Mouse (Mus musculus) retina, postnatal 7 days (tissue): Measurements from ENCODE around the gene Tmprss13.

Experiments
- DNase-seq: peaks from one replicate; pipeline ENCODE4 v3.0.0-alpha.2; 2012; ENCODE audit warnings: low read depth, low spot score

The Tmprss13 gene

GRCm38 (mm10) chr9:45329577-45329976 lies 10.7 kb downstream of the Tmprss13 start:
- DNase-seq: no peak

GRCm38 (mm10) chr9:45337406-45337805 lies 18.5 kb downstream of the Tmprss13 start:
- no peak for DNase-seq

- DNase-seq: no peak
Measured at GRCm38 (mm10) chr9:45343066-45343465, 24.2 kb downstream of the Tmprss13 start.

GRCm38 (mm10) chr9:45345516-45345915 lies 26.6 kb downstream of the Tmprss13 start:
- DNase-seq: peak; percentile 30

DNA sequence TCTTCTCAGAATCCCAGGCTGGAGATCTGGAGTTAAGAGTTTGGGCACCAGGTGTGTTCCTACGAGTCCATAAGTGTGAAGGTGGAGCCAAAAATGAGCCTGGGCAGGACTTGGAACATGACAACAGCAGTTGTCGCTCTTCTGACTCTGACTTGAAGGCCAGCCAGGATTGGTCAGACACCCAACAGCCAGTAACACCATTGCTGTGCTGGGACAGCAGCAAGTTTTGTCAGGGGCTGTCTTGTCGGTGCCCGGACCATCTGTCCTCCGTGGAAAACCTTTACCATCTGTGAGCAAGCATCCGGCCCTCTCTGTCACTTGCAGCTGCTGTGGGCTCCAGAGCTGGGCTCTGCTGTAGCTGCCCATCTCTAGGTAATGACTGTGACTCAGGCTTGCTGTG lies 27.4 kb downstream of the Tmprss13 start:
- DNase-seq: no peak

- DNase-seq: no peak
Measured at GRCm38 (mm10) chr9:45348560-45348959, 29.7 kb downstream of the Tmprss13 start.

DNA sequence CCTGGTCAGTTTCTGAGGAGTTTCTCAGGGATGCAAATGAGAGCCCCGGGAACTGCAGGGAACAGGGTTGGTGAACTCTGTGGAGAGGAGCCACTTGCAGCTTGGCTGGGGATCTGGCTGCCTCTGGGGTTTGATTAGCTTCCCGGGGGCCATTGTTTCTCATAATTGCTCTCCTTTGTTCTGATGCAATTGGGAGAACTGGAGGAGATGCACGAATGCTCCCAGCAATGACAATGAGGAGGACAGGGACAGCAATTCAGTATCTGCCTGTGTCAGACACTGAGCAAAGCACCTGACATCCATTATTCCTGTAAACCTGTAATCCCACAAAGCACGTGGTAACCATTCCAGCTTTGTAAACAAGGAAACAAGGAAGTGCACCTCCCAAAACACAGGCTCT lies 30.3 kb downstream of the Tmprss13 start:
- DNase-seq: no peak

GRCm38 (mm10) chr9:45349851-45350250 lies 31.0 kb downstream of the Tmprss13 start:
- no peak for DNase-seq

- no peak for DNase-seq
Measured at GRCm38 (mm10) chr9:45355192-45355591, 36.3 kb downstream of the Tmprss13 start.

GRCm38 (mm10) chr9:45358356-45358755 lies 39.5 kb downstream of the Tmprss13 start:
- DNase-seq: no peak

DNA sequence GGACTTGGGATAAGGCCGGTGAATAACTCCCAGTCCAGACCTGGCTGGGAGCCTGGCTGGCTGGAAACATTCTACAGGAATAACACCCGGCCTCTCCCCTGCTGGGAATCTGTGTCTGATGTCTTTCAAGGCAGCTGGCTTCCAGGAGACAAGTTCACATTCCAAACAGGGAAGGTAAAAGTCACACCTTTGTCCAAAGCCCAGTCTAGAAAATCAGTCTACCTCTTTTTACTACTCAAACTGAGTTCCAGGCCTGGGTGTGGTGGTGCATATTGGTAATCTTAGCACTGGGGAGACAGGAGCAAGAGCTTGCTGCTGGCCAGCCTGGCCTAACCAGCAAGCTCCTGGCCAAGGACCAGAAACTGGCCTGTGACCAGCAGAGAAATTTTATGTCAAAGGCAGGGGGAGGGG lies 43.2 kb downstream of the Tmprss13 start:
- DNase-seq: no peak

DNA sequence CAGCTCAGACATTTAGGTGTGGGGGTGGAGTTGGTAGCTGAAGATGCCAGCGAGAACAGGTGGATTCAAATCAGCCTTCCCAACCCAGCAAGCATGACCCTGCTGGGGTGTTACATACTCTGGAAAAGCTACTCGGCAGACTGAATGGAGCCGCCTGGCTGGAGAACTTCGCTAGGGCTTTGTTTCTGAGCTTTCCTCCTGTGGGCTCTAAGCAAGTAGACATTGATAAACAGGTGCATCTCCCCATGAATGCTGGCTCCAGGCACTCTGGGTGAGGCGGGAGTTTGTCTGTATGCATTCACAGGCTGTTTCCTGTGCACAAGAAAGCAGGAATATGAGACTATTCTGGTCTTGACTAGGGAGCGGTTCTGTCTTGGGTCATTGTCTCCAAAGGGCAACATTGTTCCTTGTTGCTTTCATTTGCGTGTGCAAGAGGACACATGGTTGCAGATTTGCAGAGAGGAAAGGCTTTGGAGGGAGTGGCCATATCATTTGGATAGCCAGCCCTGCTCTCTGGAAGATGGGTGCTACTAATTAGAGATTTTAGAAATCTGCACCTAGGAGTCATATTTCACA lies 44.8 kb downstream of the Tmprss13 start:
- no peak for DNase-seq

DNA sequence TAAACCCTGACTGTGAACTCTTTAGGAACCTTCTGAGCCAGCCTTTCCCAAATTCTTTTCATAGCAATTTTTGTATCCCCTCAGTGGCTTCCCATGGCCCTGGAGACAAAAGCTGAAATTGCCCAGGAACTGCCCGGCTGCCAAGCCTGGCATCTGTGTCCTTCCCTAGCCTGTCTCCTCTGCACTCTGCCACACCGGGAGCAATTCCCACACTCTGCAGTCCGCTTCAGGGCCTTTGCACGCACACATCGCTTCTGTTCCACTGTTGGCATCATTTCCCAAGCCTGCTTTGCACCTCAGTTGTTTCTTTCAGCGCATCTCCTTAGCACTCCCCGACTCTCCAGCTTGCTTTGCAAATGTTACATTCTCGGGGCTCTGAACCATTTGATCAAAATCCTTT lies 48.8 kb downstream of the Tmprss13 start:
- DNase-seq: no peak

DNA sequence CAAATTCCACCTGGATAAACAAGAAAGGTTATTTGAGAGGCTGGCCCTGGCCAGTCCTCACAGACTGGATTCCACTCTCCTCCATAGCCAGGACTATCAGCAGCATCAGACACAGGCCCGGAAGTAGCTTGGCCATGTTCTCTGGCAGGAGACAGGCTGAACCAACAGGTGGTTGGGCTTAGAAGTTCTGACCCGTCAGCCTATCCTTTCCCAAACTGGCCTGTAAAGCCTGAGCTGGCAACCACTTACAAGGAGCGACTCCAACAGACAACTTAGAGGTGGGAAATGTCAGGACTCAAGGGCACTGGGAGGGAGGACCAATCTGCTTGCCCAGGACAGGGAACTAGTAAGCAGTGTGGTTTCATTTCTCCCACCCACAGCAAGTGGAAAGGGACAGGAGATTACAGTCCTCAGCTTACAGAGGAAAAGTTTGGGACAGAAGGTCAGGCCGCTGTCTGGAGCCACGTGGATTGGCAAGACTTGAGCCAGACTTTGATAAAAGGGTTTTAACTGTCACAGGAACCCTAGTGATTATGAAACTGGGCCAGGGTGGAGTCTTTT lies 49.5 kb downstream of the Tmprss13 start:
- DNase-seq: no peak

DNA sequence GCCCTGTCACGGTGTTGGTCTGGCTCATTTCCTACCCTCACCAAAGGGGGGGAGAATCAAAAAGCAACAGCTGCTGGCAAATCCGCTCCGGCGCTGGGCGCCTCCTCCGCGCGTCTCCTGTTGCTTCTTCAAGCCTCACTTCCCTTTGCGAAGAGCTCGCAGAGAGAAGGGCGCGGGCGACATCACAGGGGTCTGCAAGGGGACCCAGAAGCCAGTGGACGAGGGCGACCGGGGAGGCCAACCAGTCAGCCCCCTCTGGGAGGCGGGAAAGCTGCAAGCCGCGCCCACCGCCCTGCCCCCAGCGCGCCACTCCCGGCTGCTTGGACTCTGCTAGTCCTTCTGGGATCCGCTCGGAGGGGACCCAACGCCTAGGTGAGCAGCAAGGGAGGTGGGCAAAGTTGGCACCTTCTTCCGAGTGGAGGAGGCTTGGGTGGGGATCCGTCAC lies 51.2 kb downstream of the Tmprss13 start, which contains the start of gene Fxyd6:
Gene Fxyd6, plus strand, starts transcription at position 69 of the 445 bp plus-strand sequence.
- no peak for DNase-seq

- no peak for DNase-seq
Measured at GRCm38 (mm10) chr9:45370616-45371336, 51.9 kb downstream of the Tmprss13 start.

DNA sequence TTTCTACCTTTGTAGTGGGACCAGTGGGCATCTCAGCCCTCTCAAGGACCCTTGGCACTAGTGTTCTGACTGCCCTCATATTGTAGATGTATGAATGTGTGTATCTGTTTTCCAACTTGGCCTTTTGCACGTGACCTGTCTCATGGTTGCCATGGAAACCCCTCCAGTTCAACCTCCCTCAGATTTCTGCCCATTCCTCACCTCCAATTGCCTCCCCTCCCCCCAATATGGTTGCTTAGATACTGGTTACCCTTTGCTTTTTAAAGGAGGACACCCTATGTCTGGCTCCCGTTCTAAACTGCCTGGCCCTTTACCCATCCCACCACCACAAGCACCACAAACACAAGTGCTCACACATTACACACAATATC lies 52.4 kb downstream of the Tmprss13 start:
- no peak for DNase-seq

GRCm38 (mm10) chr9:45373896-45374295 lies 55.0 kb downstream of the Tmprss13 start:
- no peak for DNase-seq

DNA sequence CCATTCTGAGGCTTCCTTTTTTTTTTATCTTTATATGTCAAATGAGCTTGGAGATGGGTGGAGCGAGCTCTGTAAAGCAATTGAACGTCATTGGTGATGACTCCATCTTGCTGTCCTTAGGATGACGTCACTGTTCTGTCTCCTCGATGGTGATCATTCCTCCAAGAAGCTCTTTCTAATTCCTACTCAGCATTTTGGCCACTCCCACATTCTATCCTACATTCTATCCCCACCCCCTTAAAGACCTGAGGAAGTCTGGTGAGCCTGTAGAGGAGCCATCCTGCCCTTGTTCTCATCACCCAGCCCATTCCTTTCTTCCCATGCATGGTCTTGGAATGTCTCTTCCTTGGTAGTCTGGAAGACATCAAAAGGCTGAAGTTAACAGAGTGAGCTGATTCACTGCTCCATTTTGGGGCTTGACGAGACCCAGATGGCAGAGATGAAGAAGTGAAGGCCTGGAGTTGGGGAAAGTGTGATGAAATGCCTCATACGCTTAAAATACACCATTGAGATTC lies 56.1 kb downstream of the Tmprss13 start:
- no peak for DNase-seq

GRCm38 (mm10) chr9:45376427-45376826 lies 57.5 kb downstream of the Tmprss13 start:
- no peak for DNase-seq

DNA sequence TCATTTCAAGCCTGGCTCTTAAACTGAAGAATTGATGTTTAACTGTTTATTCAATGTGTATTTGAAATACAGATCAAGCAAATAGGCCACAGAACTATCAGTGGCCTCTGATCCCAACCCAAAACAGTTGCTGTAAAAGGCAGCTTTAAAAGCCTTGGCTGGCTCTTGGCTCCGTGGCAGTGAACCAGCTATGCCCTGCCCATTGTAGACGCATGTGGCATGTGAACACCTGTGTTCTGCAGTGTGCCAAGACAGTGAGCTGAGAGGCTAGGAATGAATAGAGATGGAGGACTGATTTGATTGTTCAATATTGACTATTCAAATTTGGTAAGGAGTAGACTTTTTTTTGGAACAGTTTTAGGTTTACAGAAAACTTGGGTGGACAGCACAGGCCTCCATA lies 58.0 kb downstream of the Tmprss13 start:
- no peak for DNase-seq

DNA sequence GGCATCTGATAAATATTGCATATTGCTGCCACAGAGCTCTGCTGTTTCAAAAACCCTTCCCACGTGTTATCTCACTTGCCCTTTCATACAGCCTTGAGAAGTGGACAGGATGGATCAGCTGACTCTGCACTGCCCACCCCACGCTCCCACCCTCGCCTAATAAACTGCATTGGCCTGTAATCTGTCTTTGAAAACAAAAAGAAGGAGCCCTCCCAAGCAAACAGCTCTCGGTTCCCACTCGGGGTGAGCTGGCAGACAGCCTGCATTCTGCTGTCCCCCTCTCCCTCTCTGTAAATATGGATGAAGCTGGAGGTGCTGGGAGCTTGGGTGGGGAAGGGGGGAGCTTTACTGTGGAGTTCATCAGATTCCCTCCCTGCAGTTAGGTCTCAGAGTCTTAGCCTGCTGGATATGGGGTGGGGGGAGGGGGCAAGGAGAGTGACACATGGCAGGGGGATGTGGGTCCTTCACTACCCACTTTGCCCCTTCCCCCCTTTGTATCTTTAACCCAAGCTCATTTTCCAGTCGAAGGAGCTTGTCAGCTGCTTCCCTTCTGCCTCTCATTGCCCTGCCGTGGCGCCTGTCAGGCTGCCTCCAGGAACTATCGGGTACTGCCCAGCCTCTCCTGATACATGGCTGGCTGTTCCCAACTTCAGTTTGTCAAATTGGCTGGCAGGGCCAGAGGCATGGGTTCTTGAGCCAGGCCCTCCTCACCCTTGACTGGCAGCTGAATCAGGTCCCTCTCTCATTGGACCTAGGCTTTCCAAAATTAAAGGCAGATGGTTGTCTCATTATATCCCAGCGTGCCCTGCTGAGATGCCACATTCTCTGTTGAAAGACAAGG lies 61.7 kb downstream of the Tmprss13 start:
- DNase-seq: no peak
